Mouse (Mus musculus): ENCODE data around the gene Exoc7. TPM values are rescaled to one million over a fixed set of nuclear protein-coding genes. Genes with fewer than 3 reads are reported as not detected.

The Exoc7 gene
- polyA plus RNA-seq, 1 experiment from 2014 or later = 42.3 TPM

DNA sequence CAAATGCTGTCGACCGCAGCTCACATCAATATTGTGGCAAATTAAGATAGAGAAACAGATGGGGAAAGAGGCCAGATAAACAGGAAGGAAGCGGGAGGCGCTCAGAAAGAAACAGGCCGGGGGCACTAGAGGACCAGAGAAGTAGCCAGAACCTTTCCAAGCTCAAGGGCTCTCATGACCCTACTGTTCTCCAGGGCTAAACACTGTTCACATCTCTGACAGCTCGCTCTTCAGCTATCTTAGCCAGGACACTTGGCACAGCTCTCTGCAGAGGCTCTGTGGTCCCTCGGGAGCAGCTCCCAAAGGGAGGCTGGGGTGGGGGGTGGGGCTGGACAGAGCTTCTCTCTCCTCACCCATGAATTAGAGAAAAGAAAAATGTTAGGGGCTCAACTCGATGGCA is 16.5 kb downstream of the Exoc7 start:
- H3K36me3 ChIP-seq (ENCODE audit: control insufficient read depth, insufficient read depth, low read length) = peaks cover 11% of the 10 kb centered on the region
- no peaks in the 10 kb centered on the region for H3K27me3 ChIP-seq (ENCODE audit: control insufficient read depth, insufficient read depth, low read length)
- no peak overlapping the region for H3K4me3 ChIP-seq (ENCODE audit: low read depth, low read length)
- ATAC-seq (ENCODE audit: low FRiP score, low TSS enrichment) (no peak), DNase-seq (ENCODE audit: low spot score) (no peak)
- peak overlapping the region; percentile 69 for H3K27ac ChIP-seq (replicated peaks)
- no peak for TF ChIP-seq CTCF (IDR thresholded peaks at IDR 0.05; ENCODE audit: low read depth)
- TF ChIP-seq EP300 (optimal IDR thresholded peaks at IDR 0.05) = no peak
- H3K9ac ChIP-seq (ENCODE audit: low read length) = no peak overlapping the region
- no peak overlapping the region for H3K4me2 ChIP-seq (replicated peaks; ENCODE audit: low read depth)
- WGBS = 39% methylated on average over 8 of the region's 8 CpGs
- H3K4me1 ChIP-seq (replicated peaks; ENCODE audit: control insufficient read depth, insufficient read depth) = no peaks in the 10 kb centered on the region
- no peaks in the 10 kb centered on the region for H3K9me3 ChIP-seq (ENCODE audit: control insufficient read depth, low read length)

GRCm38 (mm10) chr11:116287351-116287750 is 19.7 kb downstream of the Exoc7 start:
- DNase-seq (ENCODE audit: low spot score) (no peak), ATAC-seq (ENCODE audit: low FRiP score, low TSS enrichment) (no peak)
- TF ChIP-seq EP300 (optimal IDR thresholded peaks at IDR 0.05) = no peak
- TF ChIP-seq CTCF (IDR thresholded peaks at IDR 0.05; ENCODE audit: low read depth) = peak; percentile 30
- Histone ChIP-seq H3K4me1 (replicated peaks; ENCODE audit: control insufficient read depth, insufficient read depth) (no peaks in the 10 kb centered on the region), H3K27ac (replicated peaks) (no peak overlapping the region), H3K9ac (ENCODE audit: low read length) (no peak overlapping the region), H3K9me3 (ENCODE audit: control insufficient read depth, low read length) (no peaks in the 10 kb centered on the region), H3K4me3 (ENCODE audit: low read depth, low read length) (no peak overlapping the region), H3K4me2 (replicated peaks; ENCODE audit: low read depth) (no peak overlapping the region), H3K27me3 (ENCODE audit: control insufficient read depth, insufficient read depth, low read length) (peaks cover 9% of the 10 kb centered on the region; the same call in 1 of the 2 replicates), H3K36me3 (ENCODE audit: control insufficient read depth, insufficient read depth, low read length) (peaks cover 11% of the 10 kb centered on the region)
- 73% methylated on average over 5 of the region's 5 CpGs for WGBS

- Histone ChIP-seq H3K9ac (ENCODE audit: low read length) (no peak overlapping the region), H3K27me3 (ENCODE audit: control insufficient read depth, insufficient read depth, low read length) (peaks cover 13% of the 10 kb centered on the region; the same call in 1 of the 2 replicates), H3K27ac (replicated peaks) (no peak overlapping the region), H3K9me3 (ENCODE audit: control insufficient read depth, low read length) (no peaks in the 10 kb centered on the region), H3K4me3 (ENCODE audit: low read depth, low read length) (no peak overlapping the region), H3K4me2 (replicated peaks; ENCODE audit: low read depth) (no peak overlapping the region), H3K4me1 (replicated peaks; ENCODE audit: control insufficient read depth, insufficient read depth) (no peaks in the 10 kb centered on the region), H3K36me3 (ENCODE audit: control insufficient read depth, insufficient read depth, low read length) (peaks cover 11% of the 10 kb centered on the region)
- no peak for TF ChIP-seq EP300 (optimal IDR thresholded peaks at IDR 0.05)
- no peak for TF ChIP-seq CTCF (IDR thresholded peaks at IDR 0.05; ENCODE audit: low read depth)
- DNase-seq (ENCODE audit: low spot score) (no peak), ATAC-seq (ENCODE audit: low FRiP score, low TSS enrichment) (peak; percentile 24; the same call in 1 of the 2 replicates)
- WGBS = 43% methylated on average over 7 of the region's 7 CpGs
Observed at GRCm38 (mm10) chr11:116285770-116286191, 21.3 kb downstream of the Exoc7 start.

GRCm38 (mm10) chr11:116283982-116284381 is 23.1 kb downstream of the Exoc7 start:
- H3K27me3 ChIP-seq (ENCODE audit: control insufficient read depth, insufficient read depth, low read length) = peaks cover 13% of the 10 kb centered on the region; the same call in 1 of the 2 replicates
- DNase-seq (ENCODE audit: low spot score) = no peak
- no peaks in the 10 kb centered on the region for H3K4me1 ChIP-seq (replicated peaks; ENCODE audit: control insufficient read depth, insufficient read depth)
- H3K27ac ChIP-seq (replicated peaks) = no peak overlapping the region
- WGBS = 35% methylated on average over 6 of the region's 6 CpGs
- TF ChIP-seq EP300 (optimal IDR thresholded peaks at IDR 0.05) (no peak), CTCF (IDR thresholded peaks at IDR 0.05; ENCODE audit: low read depth) (no peak)
- no peak overlapping the region for H3K9ac ChIP-seq (ENCODE audit: low read length)
- peaks cover 5% of the 10 kb centered on the region for H3K36me3 ChIP-seq (ENCODE audit: control insufficient read depth, insufficient read depth, low read length)
- no peak overlapping the region for H3K4me2 ChIP-seq (replicated peaks; ENCODE audit: low read depth)
- no peak overlapping the region for H3K4me3 ChIP-seq (ENCODE audit: low read depth, low read length)
- ATAC-seq (ENCODE audit: low FRiP score, low TSS enrichment) = no peak
- no peaks in the 10 kb centered on the region for H3K9me3 ChIP-seq (ENCODE audit: control insufficient read depth, low read length)

DNA sequence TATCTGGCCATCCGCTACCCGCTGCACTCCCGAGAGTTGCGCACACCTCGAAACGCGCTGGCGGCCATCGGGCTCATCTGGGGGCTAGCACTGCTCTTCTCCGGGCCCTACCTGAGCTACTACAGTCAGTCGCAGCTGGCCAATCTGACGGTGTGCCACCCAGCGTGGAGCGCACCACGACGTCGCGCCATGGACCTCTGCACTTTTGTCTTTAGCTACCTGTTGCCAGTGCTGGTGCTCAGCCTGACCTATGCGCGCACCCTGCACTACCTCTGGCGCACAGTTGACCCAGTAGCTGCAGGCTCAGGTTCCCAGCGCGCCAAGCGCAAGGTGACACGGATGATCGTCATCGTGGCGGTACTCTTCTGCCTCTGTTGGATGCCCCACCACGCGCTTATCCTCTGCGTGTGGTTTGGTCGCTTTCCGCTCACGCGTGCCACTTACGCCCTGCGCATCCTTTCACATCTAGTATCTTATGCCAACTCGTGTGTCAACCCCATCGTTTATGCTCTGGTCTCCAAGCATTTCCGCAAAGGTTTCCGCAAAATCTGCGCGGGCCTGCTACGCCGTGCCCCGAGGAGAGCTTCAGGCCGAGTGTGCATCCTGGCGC is 24.0 kb downstream of the Exoc7 start:
- DNase-seq (ENCODE audit: low spot score) = no peak
- 13% methylated on average over 48 of the region's 48 CpGs for WGBS
- Histone ChIP-seq H3K4me1 (replicated peaks; ENCODE audit: control insufficient read depth, insufficient read depth) (no peaks in the 10 kb centered on the region), H3K4me3 (ENCODE audit: low read depth, low read length) (0 out of 2 replicates have a peak overlapping the region, but pooled peaks have one; percentile 8), H3K4me2 (replicated peaks; ENCODE audit: low read depth) (no peak overlapping the region), H3K27me3 (ENCODE audit: control insufficient read depth, insufficient read depth, low read length) (peaks cover 13% of the 10 kb centered on the region; the same call in 1 of the 2 replicates), H3K36me3 (ENCODE audit: control insufficient read depth, insufficient read depth, low read length) (no peaks in the 10 kb centered on the region), H3K9me3 (ENCODE audit: control insufficient read depth, low read length) (no peaks in the 10 kb centered on the region), H3K27ac (replicated peaks) (no peak overlapping the region), H3K9ac (ENCODE audit: low read length) (no peak overlapping the region)
- ATAC-seq (ENCODE audit: low FRiP score, low TSS enrichment) = no peak
- TF ChIP-seq CTCF (IDR thresholded peaks at IDR 0.05; ENCODE audit: low read depth) (no peak), EP300 (optimal IDR thresholded peaks at IDR 0.05) (no peak)

GRCm38 (mm10) chr11:116282089-116282488 is 24.9 kb downstream of the Exoc7 start:
- H3K36me3 ChIP-seq (ENCODE audit: control insufficient read depth, insufficient read depth, low read length) = no peaks in the 10 kb centered on the region
- H3K9ac ChIP-seq (ENCODE audit: low read length) = no peak overlapping the region
- H3K27ac ChIP-seq (replicated peaks) = no peak overlapping the region
- 4% methylated on average over 11 of the region's 11 CpGs for WGBS
- no peak for DNase-seq (ENCODE audit: low spot score)
- TF ChIP-seq EP300 (optimal IDR thresholded peaks at IDR 0.05) = no peak
- peak; percentile 54 for TF ChIP-seq CTCF (IDR thresholded peaks at IDR 0.05; ENCODE audit: low read depth)
- H3K27me3 ChIP-seq (ENCODE audit: control insufficient read depth, insufficient read depth, low read length) = peaks cover 13% of the 10 kb centered on the region; the same call in 1 of the 2 replicates
- H3K4me1 ChIP-seq (replicated peaks; ENCODE audit: control insufficient read depth, insufficient read depth) = no peaks in the 10 kb centered on the region
- 0 out of 2 replicates have a peak overlapping the region, but pooled peaks have one; percentile 37 for H3K4me3 ChIP-seq (ENCODE audit: low read depth, low read length)
- H3K4me2 ChIP-seq (replicated peaks; ENCODE audit: low read depth) = peak overlapping the region; percentile 55; the same call in 1 of the 2 replicates
- ATAC-seq (ENCODE audit: low FRiP score, low TSS enrichment) = no peak
- H3K9me3 ChIP-seq (ENCODE audit: control insufficient read depth, low read length) = no peaks in the 10 kb centered on the region

All from stomach, postnatal 0 days (tissue).